Mouse (Mus musculus) midbrain, embryonic 14.5 days (tissue): ENCODE measurements around the gene Slc39a5. TPM values are rescaled to one million over a fixed set of nuclear protein-coding genes. Genes with fewer than 3 reads are reported as not detected.

Experiments
- microRNA-seq: library from miRNA; unstranded; fragments of <30 nt; microRNA quantifications from one replicate; pipeline ENCODE4, GENCODE M21; 2016
- polyA plus RNA-seq: library from polyadenylated mRNA; unstranded; fragments of >200 nt; fragmentation: Nextera tagmentation; extraction: Ambion mirVana; gene quantifications from 2 replicates; pipeline ENCODE4 v1.2.1, GENCODE M21; 2014

The Slc39a5 gene
- polyA plus RNA-seq, 1 experiment from 2014 or later: not detected

Small RNA genes lying within 50 kb of the gene (microRNA-seq; reads per million reads assigned to microRNA genes)
- gene Gm25361 (not detected), gene Gm26308 (not detected), gene Mir6914 (0.44 reads per million), gene Mir6915 (1.3 reads per million)

Other genes starting within 250 kb of the Slc39a5 start
- 5.0 and 7.1 TPM in 2 replicates for gene Rbms2, start 220.9 kb downstream of the Slc39a5 start, polyA plus RNA-seq
- 0.70 and 1.3 TPM in 2 replicates for gene Gls2, start 206.8 kb downstream of the Slc39a5 start, polyA plus RNA-seq
- 15.1 and 16.8 TPM in 2 replicates for gene Spryd4, start 189.4 kb downstream of the Slc39a5 start, polyA plus RNA-seq
- 0.12 and 0.17 TPM in 2 replicates for gene Mip, start 175.4 kb downstream of the Slc39a5 start, polyA plus RNA-seq
- 13.5 and 19.5 TPM in 2 replicates for gene Timeless, start 169.2 kb downstream of the Slc39a5 start, polyA plus RNA-seq
- gene Apon, start 147.1 kb downstream of the Slc39a5 start, polyA plus RNA-seq: not detected in 2 replicates
- gene Apof, start 132.6 kb downstream of the Slc39a5 start, polyA plus RNA-seq: not detected in 2 replicates
- 12.2 and 23.0 TPM in 2 replicates for gene Stat2, start 130.7 kb downstream of the Slc39a5 start, polyA plus RNA-seq
- 0.22 TPM in 1 of 2 replicates, not detected in the other for gene Il23a, start 102.5 kb downstream of the Slc39a5 start, polyA plus RNA-seq
- 18.5 and 23.0 TPM in 2 replicates for gene Pan2, start 97.9 kb downstream of the Slc39a5 start, polyA plus RNA-seq
- gene Cnpy2, start 78.8 kb downstream of the Slc39a5 start, polyA plus RNA-seq: 193 and 194 TPM in 2 replicates
- 221 and 247 TPM in 2 replicates for gene Cs, start 63.5 kb downstream of the Slc39a5 start, polyA plus RNA-seq
- gene Coq10a, start 32.2 kb downstream of the Slc39a5 start, polyA plus RNA-seq: 50.5 and 53.0 TPM in 2 replicates
- gene Ankrd52, start 24.1 kb downstream of the Slc39a5 start, polyA plus RNA-seq: 13.3 and 14.1 TPM in 2 replicates
- gene Nabp2, start 10.3 kb upstream of the Slc39a5 start, polyA plus RNA-seq: 142 and 144 TPM in 2 replicates
- 80.3 and 96.2 TPM in 2 replicates for gene Rnf41, start 10.4 kb upstream of the Slc39a5 start, polyA plus RNA-seq
- 172 and 229 TPM in 2 replicates for gene Smarcc2, start 58.0 kb upstream of the Slc39a5 start, polyA plus RNA-seq
- gene Myl6, start 92.9 kb upstream of the Slc39a5 start, polyA plus RNA-seq: 750 and 787 TPM in 2 replicates
- 5.3 and 6.8 TPM in 2 replicates for gene Myl6b, start 97.5 kb upstream of the Slc39a5 start, polyA plus RNA-seq
- 6.0 and 10.9 TPM in 2 replicates for gene Esyt1, start 124.6 kb upstream of the Slc39a5 start, polyA plus RNA-seq
- gene Zc3h10, start 146.5 kb upstream of the Slc39a5 start, polyA plus RNA-seq: 17.6 and 19.6 TPM in 2 replicates
- 2,375 and 2,760 TPM in 2 replicates for gene Rpl41, start 148.1 kb upstream of the Slc39a5 start, polyA plus RNA-seq
- gene Pa2g4, start 164.8 kb upstream of the Slc39a5 start, polyA plus RNA-seq: 122 and 142 TPM in 2 replicates
- gene Erbb3, start 188.4 kb upstream of the Slc39a5 start, polyA plus RNA-seq: 0.26 and 0.47 TPM in 2 replicates
- gene Rps26, start 225.5 kb upstream of the Slc39a5 start, polyA plus RNA-seq: 529 and 586 TPM in 2 replicates
- gene Ikzf4, start 244.8 kb upstream of the Slc39a5 start, polyA plus RNA-seq: 21.2 and 23.6 TPM in 2 replicates